Mouse (Mus musculus) heart, embryonic 11.5 days (tissue): ENCODE measurements around the gene Thra. TPM values are rescaled to one million over a fixed set of nuclear protein-coding genes. Genes with fewer than 3 reads are reported as not detected.

Source experiments
- ATAC-seq: fragments of 200-750 bp; cut with Nextera tagmentation; replicated peaks from 2 replicates; pipeline ENCODE4 v1.8.0; 2017; ENCODE audit warnings: moderate library complexity; ENCODE audit not compliant: insufficient number of reproducible peaks, low FRiP score, low TSS enrichment
- H3K27ac ChIP-seq: fragments of 300-500 bp; sonication (generic); 2 replicates; pipeline ENCODE4 v1.5.1; 2014; ENCODE audit warnings: mild to moderate bottlenecking, low read depth, low read length
- H3K27me3 ChIP-seq: fragments of 300-500 bp; sonication (generic); 2 replicates; pipeline ENCODE4 v1.6.1; 2014; ENCODE audit warnings: mild to moderate bottlenecking, low read length, mixed read lengths; ENCODE audit not compliant: control insufficient read depth, insufficient read depth
- H3K36me3 ChIP-seq: fragments of 300-500 bp; sonication (generic); 2 replicates; pipeline ENCODE4 v1.6.1; 2014; ENCODE audit warnings: mild to moderate bottlenecking, low read length, moderate library complexity, mixed read lengths; ENCODE audit not compliant: control insufficient read depth, insufficient read depth
- H3K4me1 ChIP-seq: fragments of 300-500 bp; sonication (generic); 2 replicates; pipeline ENCODE4 v1.6.1; 2014; ENCODE audit warnings: low read length; ENCODE audit not compliant: control insufficient read depth, insufficient read depth
- H3K4me2 ChIP-seq: fragments of 300-500 bp; sonication (generic); 2 replicates; pipeline ENCODE4 v1.6.1; 2014; ENCODE audit warnings: mild to moderate bottlenecking, moderate library complexity
- H3K4me3 ChIP-seq: fragments of 300-500 bp; sonication (generic); 2 replicates; pipeline ENCODE4 v1.5.1; 2014; ENCODE audit warnings: low read depth, low read length
- H3K9ac ChIP-seq: fragments of 300-500 bp; sonication (generic); 2 replicates; pipeline ENCODE4 v1.6.1; 2014; ENCODE audit warnings: mild to moderate bottlenecking, low read depth, low read length, moderate library complexity
- H3K9me3 ChIP-seq: fragments of 300-500 bp; sonication (generic); replicated peaks from 2 replicates; pipeline ENCODE4 v1.6.1; 2016; ENCODE audit warnings: low read length; ENCODE audit not compliant: control insufficient read depth
- WGBS: fragments of 180-500 bp; shearing (Covaris S2); extraction: QIAGEN DNeasy Blood & Tissue Kit; methylation state at CpG from one replicate; pipeline ENCODE4 v1.1.7; 2014; ENCODE audit not compliant: insufficient replicate concordance; 5-methylcytosine and 5-hydroxymethylcytosine counted together
- polyA plus RNA-seq: library from polyadenylated mRNA; unstranded; fragments of >200 nt; fragmentation: Nextera tagmentation; extraction: Ambion mirVana; gene quantifications from 2 replicates; pipeline ENCODE4 v1.2.1, GENCODE M21; 2014

Thra gene
- polyA plus RNA-seq, 1 experiment from 2014 or later, result 35.7 TPM

DNA sequence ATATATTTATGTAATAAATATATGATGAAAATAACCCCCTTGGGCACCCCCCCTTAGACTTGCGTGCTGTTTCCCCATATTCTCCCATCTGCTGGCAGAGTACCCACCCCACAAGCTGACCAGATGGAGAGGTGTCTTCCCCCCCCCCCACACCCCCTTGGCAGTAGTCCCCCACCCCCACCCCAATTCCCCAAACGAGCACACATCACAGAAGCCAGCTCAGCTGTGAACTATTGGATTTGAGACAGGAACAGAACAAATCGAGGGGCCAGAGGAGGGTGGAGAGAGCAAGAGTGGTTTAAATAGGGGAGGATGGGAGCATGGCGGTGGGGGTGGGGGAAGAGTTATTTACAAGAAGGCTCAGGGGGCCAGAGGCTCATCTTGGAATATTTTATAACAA is 27.3 kb downstream of the Thra start:
- H3K4me2 ChIP-seq, result peak overlapping the region; percentile 68
- H3K27ac ChIP-seq, result peak overlapping the region; percentile 96
- H3K36me3 ChIP-seq, result peaks cover 17% of the 10 kb centered on the region
- peaks cover 69% of the 10 kb centered on the region for H3K4me1 ChIP-seq
- H3K9me3 ChIP-seq, result no peaks in the 10 kb centered on the region
- H3K9ac ChIP-seq, result peak overlapping the region; percentile 71
- WGBS, result 22% methylated on average over 4 of the region's 4 CpGs
- peak overlapping the region; percentile 38 for H3K4me3 ChIP-seq
- ATAC-seq, result no peak
- H3K27me3 ChIP-seq, result no peaks in the 10 kb centered on the region

DNA sequence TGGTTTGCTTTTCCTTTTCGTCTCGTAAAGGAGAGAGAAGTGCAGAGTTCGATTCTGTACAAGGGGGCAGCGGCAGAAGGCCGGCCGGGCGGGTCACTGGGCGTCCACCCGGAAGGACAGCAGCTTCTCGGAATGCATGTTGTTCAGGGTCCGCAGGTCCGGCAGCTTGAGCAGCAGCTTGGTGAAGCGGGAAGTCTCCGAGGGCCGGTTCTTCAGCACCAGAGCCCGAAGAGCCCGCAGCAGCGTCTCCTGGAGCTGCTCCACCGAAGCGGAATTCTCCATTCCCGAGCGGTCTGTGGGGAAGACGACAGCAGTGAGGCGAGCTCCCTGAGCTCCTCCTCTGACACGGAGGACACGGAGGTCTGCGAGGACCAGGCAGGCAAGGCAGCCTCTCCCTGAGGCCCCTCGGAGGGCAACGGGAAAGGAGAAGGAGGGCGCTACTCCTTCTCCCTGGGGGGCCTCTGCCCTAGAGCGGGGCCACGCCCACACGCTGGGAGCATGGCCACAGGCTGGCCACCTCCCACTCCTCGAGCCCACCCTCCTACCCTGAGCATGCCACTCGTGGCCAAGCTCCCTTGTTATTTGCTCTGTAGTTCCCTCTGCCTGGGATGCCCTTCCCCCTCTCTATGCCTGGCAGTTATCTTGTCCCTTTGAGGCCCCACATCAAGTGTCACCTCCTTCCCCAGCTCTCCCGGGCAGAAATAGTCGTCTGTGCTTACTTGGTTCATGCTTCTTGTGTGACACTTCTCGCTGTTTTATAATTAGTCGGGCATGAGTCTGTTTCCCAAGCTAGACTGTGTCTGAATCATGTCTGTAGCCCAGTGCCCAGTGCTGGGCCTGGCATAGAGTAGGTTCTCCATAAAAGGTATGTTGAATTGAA is 27.9 kb downstream of the Thra start:
- peak overlapping the region; percentile 96 for H3K27ac ChIP-seq
- peak; percentile 48 for ATAC-seq
- peak overlapping the region; percentile 38 for H3K4me3 ChIP-seq
- H3K9ac ChIP-seq, result peak overlapping the region; percentile 71
- peak overlapping the region; percentile 68 for H3K4me2 ChIP-seq
- H3K36me3 ChIP-seq, result peaks cover 13% of the 10 kb centered on the region
- peaks cover 70% of the 10 kb centered on the region for H3K4me1 ChIP-seq
- H3K27me3 ChIP-seq, result no peaks in the 10 kb centered on the region
- H3K9me3 ChIP-seq, result no peaks in the 10 kb centered on the region
- 12% methylated on average over 37 of the region's 39 CpGs for WGBS

DNA sequence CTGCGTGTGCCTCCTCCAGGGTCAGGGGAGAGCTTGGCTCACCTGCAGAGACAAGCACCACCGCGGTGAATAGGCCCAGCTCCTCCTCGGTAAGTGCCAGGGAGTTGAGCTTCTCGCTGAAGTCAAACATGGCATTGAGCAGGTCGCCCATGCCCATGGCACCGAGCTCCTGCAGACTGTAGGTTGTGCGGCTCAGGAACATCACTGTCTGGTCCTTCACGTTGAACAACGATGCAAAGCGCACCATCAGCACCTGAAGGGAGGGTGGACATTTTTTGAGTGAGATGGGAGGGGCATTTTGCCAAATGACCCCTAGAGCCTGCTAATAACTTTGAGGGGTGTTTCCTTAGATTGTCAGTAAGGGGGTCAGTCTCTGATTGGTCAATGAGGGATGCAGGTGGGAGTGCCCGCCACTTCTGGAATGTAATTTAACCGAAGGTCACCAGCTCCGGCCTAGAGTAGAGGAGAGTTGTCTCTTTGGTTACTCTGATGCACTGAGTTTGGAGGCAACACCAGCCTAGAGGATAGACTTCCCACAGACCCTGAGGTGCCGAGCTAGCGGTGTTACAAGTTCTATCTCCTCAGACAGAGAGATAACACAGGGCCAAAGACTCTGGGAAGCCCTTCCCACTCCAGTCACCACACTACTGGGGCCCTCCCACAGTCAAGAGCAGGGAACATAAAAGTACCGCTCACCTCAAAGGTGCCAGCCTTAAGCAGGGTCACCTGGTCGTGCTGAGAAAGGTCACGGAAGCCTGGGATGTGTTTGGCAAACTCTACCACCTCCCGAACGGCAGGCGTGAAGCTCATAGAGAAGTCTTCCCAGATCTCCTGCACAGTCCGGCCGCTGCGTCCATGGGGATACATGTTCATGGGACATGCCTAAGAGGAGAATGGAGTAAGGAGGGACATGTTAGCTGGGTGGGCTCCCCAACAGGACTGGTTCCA is 28.8 kb downstream of the Thra start:
- Histone ChIP-seq H3K27me3 (no peaks in the 10 kb centered on the region), H3K4me3 (peak overlapping the region; percentile 38), H3K36me3 (peaks cover 10% of the 10 kb centered on the region; the same call in 1 of the 2 replicates), H3K9ac (0 out of 2 replicates have a peak overlapping the region, but pooled peaks have one; percentile 43), H3K4me1 (peaks cover 72% of the 10 kb centered on the region), H3K9me3 (no peaks in the 10 kb centered on the region), H3K27ac (peak overlapping the region; percentile 96), H3K4me2 (peak overlapping the region; percentile 68)
- WGBS, result 73% methylated on average over 25 of the region's 25 CpGs
- no peak for ATAC-seq

DNA sequence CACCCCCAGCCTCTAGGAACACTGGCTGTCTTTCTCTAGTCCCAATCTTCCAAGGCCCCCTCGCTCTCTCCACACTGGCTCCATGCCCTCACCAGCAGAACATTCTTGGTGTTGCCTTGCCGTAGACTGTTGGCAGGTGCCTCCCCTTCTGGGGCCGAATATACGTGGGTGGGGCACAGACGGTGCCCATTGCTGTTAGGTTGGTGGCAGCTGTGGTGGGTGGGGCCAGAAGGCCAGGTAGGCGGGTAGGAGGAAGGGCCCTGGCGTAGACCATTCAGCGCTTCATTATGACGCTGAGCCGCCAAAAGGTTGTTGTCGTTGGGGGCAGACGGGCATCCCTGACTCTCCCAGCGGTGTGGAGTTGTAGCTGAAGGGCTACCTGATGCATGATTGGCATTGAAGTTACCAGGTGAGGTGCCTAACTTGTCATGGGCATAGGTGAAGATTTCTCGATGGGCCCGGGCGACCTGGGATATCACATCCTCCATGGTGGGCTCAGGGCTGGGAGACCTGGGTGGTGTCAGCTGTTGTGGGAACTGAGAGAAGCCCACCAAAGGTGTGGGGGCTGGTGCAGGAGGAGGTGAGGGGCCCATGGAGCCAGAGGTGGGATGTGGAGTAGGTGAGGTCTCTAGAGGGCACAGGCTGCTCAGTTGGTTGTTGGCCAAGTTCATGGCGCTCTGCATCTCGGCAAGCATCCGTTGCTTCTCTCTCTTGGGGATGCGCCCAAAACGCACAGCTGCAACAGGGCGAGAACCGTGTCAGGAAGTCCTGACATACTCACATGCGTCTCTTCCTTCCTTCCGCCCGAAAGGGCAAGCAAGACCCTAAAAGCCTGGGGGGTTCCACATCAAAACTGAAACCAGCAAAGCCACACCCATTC is 29.9 kb downstream of the Thra start:
- peak overlapping the region; percentile 12; the same call in 1 of the 2 replicates for H3K27ac ChIP-seq
- peaks cover 6% of the 10 kb centered on the region; the same call in 1 of the 2 replicates for H3K36me3 ChIP-seq
- no peak overlapping the region for H3K9ac ChIP-seq
- H3K4me1 ChIP-seq, result peaks cover 79% of the 10 kb centered on the region
- no peaks in the 10 kb centered on the region for H3K27me3 ChIP-seq
- H3K4me3 ChIP-seq, result no peak overlapping the region
- ATAC-seq, result no peak
- no peaks in the 10 kb centered on the region for H3K9me3 ChIP-seq
- WGBS, result 93% methylated on average over 26 of the region's 26 CpGs
- H3K4me2 ChIP-seq, result no peak overlapping the region

DNA sequence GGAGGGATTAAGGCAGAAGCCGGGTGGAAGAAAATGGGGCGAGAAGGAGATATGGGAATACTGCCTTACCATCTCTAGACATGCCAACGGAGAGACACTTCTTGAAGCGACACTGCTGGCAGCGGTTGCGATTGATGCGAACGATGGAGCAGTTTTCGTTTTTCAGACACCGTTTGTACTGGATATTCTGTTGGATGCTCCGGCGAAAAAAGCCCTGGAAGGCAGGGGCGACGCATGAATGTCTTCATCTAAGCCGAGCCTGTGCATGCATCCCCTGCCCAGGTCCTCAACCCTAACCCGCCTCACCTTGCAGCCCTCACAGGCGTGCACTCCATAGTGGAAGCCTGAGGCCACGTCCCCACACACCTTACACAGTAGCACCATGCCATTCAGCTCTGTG is 30.7 kb downstream of the Thra start:
- H3K27me3 ChIP-seq, result no peaks in the 10 kb centered on the region
- H3K27ac ChIP-seq, result peak overlapping the region; percentile 87
- peak overlapping the region; percentile 22; the same call in 1 of the 2 replicates for H3K4me2 ChIP-seq
- 91% methylated on average over 18 of the region's 18 CpGs for WGBS
- no peak overlapping the region for H3K9ac ChIP-seq
- peaks cover 79% of the 10 kb centered on the region for H3K4me1 ChIP-seq
- H3K9me3 ChIP-seq, result no peaks in the 10 kb centered on the region
- no peak for ATAC-seq
- peaks cover 6% of the 10 kb centered on the region; the same call in 1 of the 2 replicates for H3K36me3 ChIP-seq
- H3K4me3 ChIP-seq, result no peak overlapping the region

DNA sequence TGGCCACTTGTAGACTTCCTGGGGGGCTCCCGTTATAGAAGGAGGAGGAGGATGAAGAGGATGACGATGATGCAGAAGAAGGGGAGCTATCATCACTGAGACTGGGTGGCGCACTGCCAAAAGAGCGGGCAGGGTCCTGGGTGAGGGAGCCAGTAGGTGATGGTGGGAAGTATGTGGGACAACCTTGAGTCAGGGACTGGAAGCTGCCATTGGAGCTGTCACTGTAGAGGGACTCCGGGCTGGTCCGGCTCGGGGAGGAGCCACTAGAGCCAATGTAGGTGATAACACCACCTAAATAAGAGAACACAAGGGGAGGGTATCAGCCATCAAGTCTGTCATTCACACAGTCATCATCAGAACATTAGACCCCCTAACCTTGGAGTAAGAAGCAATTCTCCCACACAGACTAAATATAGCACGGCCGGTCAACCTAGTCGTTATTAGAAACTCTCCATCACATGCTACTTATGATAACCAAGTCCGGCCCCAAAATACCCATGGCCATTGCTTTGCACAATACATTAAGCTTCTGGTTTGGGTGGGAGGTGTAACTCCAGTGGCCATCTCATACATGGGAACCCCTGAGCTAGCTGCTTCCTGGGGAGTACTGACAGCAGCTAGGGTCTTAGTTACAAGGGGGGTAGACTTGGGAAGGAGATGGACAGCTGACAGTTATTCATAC is 31.5 kb downstream of the Thra start:
- H3K9ac ChIP-seq, result 0 out of 2 replicates have a peak overlapping the region, but pooled peaks have one; percentile 24
- peaks cover 80% of the 10 kb centered on the region for H3K4me1 ChIP-seq
- H3K27me3 ChIP-seq, result no peaks in the 10 kb centered on the region
- no peak for ATAC-seq
- WGBS, result 59% methylated on average over 11 of the region's 11 CpGs
- H3K36me3 ChIP-seq, result peaks cover 6% of the 10 kb centered on the region; the same call in 1 of the 2 replicates
- no peaks in the 10 kb centered on the region for H3K9me3 ChIP-seq
- H3K4me3 ChIP-seq, result no peak overlapping the region
- H3K4me2 ChIP-seq, result peak overlapping the region; percentile 78
- peak overlapping the region; percentile 87 for H3K27ac ChIP-seq

DNA sequence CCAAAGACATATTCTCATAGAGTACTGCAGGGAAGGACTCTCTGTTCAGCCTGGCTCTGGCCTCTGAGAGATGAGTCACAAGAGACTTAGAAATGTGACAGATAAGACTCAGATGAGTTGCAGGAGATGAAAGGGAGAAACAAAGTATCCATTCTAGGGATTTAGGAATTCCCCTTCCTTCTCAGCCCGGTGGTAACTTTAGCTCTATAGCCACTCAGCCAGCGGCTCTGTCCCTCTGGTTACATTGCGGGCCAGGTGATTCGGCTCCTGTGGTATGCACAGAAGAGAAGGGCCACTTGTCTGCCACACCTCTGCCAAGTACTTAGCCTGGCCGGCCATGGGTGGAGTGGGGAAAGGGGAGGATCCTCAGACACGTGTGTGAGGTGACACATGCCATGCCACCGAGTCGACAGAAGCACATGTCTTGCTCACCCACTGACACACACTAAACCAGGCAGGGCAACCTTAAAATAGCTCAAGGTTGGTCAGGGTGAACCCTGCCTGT is 32.3 kb downstream of the Thra start:
- H3K9ac ChIP-seq, result 0 out of 2 replicates have a peak overlapping the region, but pooled peaks have one; percentile 24
- peaks cover 78% of the 10 kb centered on the region for H3K4me1 ChIP-seq
- ATAC-seq, result no peak
- WGBS, result 27% methylated on average over 8 of the region's 8 CpGs
- H3K4me3 ChIP-seq, result no peak overlapping the region
- no peaks in the 10 kb centered on the region for H3K9me3 ChIP-seq
- no peaks in the 10 kb centered on the region for H3K27me3 ChIP-seq
- H3K4me2 ChIP-seq, result peak overlapping the region; percentile 78
- H3K36me3 ChIP-seq, result peaks cover 6% of the 10 kb centered on the region; the same call in 1 of the 2 replicates
- peak overlapping the region; percentile 87 for H3K27ac ChIP-seq
